Mouse (Mus musculus) midbrain, embryonic 14.5 days (tissue): Measurements from ENCODE around the gene Mob3b. TPM values are rescaled to one million over a fixed set of nuclear protein-coding genes. Genes with fewer than 3 reads are reported as not detected.

ENCODE experiments used
- ATAC-seq: fragments of 200-750 bp; cut with Nextera tagmentation; 2 replicates; pipeline ENCODE4 v1.8.0; 2017; ENCODE audit warnings: moderate number of reproducible peaks, moderate library complexity; ENCODE audit not compliant: low FRiP score, low TSS enrichment
- DNase-seq: peaks from one replicate; pipeline ENCODE4 v3.0.0-alpha.2; 2015
- H3K27ac ChIP-seq: fragments of 300-500 bp; sonication (generic); replicated peaks from 2 replicates; pipeline ENCODE4 v1.5.1; 2014; ENCODE audit warnings: mild to moderate bottlenecking, low read depth, low read length, moderate library complexity
- H3K27me3 ChIP-seq: fragments of 300-500 bp; sonication (generic); 2 replicates; pipeline ENCODE4 v1.6.1; 2014; ENCODE audit warnings: low read length, control low read depth, mixed read lengths; ENCODE audit not compliant: control insufficient read depth, insufficient read depth
- H3K36me3 ChIP-seq: fragments of 300-500 bp; sonication (generic); 2 replicates; pipeline ENCODE4 v1.6.1; 2014; ENCODE audit warnings: low read length, control low read depth; ENCODE audit not compliant: control insufficient read depth, insufficient read depth
- H3K4me1 ChIP-seq: fragments of 300-500 bp; sonication (generic); 2 replicates; pipeline ENCODE4 v1.6.1; 2014; ENCODE audit warnings: mild to moderate bottlenecking, antibody characterized with exemption, low read length, control low read depth; ENCODE audit not compliant: control insufficient read depth, insufficient read depth
- H3K4me2 ChIP-seq: fragments of 300-500 bp; sonication (generic); 2 replicates; pipeline ENCODE4 v1.6.1; 2014; ENCODE audit warnings: mild to moderate bottlenecking, low read length, moderate library complexity
- H3K4me3 ChIP-seq: fragments of 300-500 bp; sonication (generic); replicated peaks from 2 replicates; pipeline ENCODE4 v1.5.1; 2014; ENCODE audit warnings: low read depth, low read length
- H3K9ac ChIP-seq: fragments of 300-500 bp; sonication (generic); replicated peaks from 2 replicates; pipeline ENCODE4 v1.6.1; 2014; ENCODE audit warnings: mild to moderate bottlenecking, low read length, moderate library complexity
- H3K9me3 ChIP-seq: fragments of 300-500 bp; sonication (generic); 2 replicates; pipeline ENCODE4 v1.6.1; 2016; ENCODE audit warnings: low read length, control low read depth, mixed read lengths; ENCODE audit not compliant: control insufficient read depth
- WGBS: fragments of 180-500 bp; shearing (Covaris S2); extraction: QIAGEN DNeasy Blood & Tissue Kit; methylation state at CpG from one replicate; pipeline ENCODE4 v1.1.7; 2014; 5-methylcytosine and 5-hydroxymethylcytosine counted together
- polyA plus RNA-seq: library from polyadenylated mRNA; unstranded; fragments of >200 nt; fragmentation: Nextera tagmentation; extraction: Ambion mirVana; gene quantifications from 2 replicates; pipeline ENCODE4 v1.2.1, GENCODE M21; 2014

Mob3b gene
- polyA plus RNA-seq, 1 experiment from 2014 or later = 5.5 TPM

- peak; percentile 31 for DNase-seq
- 34% methylated on average over 9 of the region's 9 CpGs for WGBS
- no peak for ATAC-seq
- Histone ChIP-seq H3K4me2 (no peak overlapping the region), H3K4me3 (no peak overlapping the region), H3K36me3 (no peaks in the 10 kb centered on the region), H3K27me3 (no peaks in the 10 kb centered on the region), H3K9me3 (no peaks in the 10 kb centered on the region), H3K4me1 (peaks cover 36% of the 10 kb centered on the region), H3K9ac (no peak overlapping the region), H3K27ac (no peak overlapping the region)
Measured at GRCm38 (mm10) chr4:35126776-35127175, 30.5 kb downstream of the Mob3b start.

GRCm38 (mm10) chr4:35125299-35125777, 31.9 kb downstream of the Mob3b start:
- peaks cover 40% of the 10 kb centered on the region for H3K4me1 ChIP-seq
- WGBS = under 1% methylated on average over 6 of the region's 6 CpGs

DNA sequence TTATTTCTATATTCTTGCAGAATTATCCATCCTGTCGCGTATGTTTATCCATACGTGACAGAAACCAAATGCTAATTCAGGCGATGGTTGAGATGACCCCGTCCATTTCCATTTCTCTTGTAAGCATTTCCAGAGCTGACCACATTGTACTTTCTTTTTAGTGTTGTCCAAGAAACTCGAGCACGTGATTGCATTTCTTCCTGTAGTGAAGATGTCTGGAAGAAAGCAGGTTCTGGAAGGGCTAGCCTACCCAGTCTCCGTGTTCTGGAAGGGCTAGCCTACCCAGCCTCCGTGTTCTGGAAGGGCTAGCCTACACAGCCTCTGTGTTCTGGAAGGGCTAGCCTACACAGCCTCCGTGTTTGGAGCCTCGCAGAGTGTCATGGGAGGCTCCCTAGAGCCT, 33.3 kb downstream of the Mob3b start:
- peak overlapping the region; percentile 33 for H3K4me2 ChIP-seq
- 67% methylated on average over 11 of the region's 11 CpGs for WGBS
- H3K27ac ChIP-seq = no peak overlapping the region; the same call in 1 of the 2 replicates
- no peaks in the 10 kb centered on the region for H3K27me3 ChIP-seq
- peaks cover 40% of the 10 kb centered on the region for H3K4me1 ChIP-seq
- no peak overlapping the region for H3K4me3 ChIP-seq
- H3K9ac ChIP-seq = no peak overlapping the region
- no peaks in the 10 kb centered on the region for H3K36me3 ChIP-seq
- no peak for DNase-seq
- no peak for ATAC-seq
- no peaks in the 10 kb centered on the region for H3K9me3 ChIP-seq

More at GRCm38 (mm10) chr4:35125299-35125777, 31.9 kb downstream of the Mob3b start:
- Histone ChIP-seq H3K4me2 (peak overlapping the region; percentile 36), H3K27me3 (no peaks in the 10 kb centered on the region), H3K36me3 (no peaks in the 10 kb centered on the region), H3K27ac (peak overlapping the region; percentile 65), H3K4me3 (no peak overlapping the region), H3K9ac (0 out of 2 replicates have a peak overlapping the region, but pooled peaks have one; percentile 20), H3K9me3 (no peaks in the 10 kb centered on the region)
- ATAC-seq = peak; percentile 86
- peak; percentile 76 for DNase-seq

DNA sequence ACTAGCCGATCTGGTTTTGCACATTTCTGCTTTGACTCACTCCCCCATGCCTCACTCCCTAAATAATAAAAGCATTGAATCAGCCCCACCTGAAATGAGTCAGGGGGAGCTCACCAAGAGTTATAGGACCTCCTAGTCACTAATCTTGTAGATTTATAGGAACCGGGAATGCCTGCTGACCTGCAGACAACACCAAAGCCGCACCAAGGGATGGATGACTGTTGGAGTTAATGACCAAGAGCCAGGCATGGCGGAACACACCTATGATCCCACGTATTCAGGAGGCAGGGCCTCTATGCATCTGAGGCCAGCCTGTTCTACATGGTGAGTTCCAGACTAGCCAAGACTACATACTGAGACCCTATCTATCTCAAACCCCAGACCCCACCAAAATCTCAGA, 34.2 kb downstream of the Mob3b start:
- no peak for DNase-seq
- 67% methylated on average over 5 of the region's 5 CpGs for WGBS
- no peak for ATAC-seq
- Histone ChIP-seq H3K27me3 (no peaks in the 10 kb centered on the region), H3K36me3 (no peaks in the 10 kb centered on the region), H3K27ac (no peak overlapping the region), H3K9me3 (no peaks in the 10 kb centered on the region), H3K4me3 (no peak overlapping the region), H3K4me1 (peaks cover 40% of the 10 kb centered on the region), H3K9ac (no peak overlapping the region), H3K4me2 (peak overlapping the region; percentile 33; the same call in 1 of the 2 replicates)

GRCm38 (mm10) chr4:35121060-35121459, 36.2 kb downstream of the Mob3b start:
- 34% methylated on average over 12 of the region's 12 CpGs for WGBS
- no peak for ATAC-seq

DNA sequence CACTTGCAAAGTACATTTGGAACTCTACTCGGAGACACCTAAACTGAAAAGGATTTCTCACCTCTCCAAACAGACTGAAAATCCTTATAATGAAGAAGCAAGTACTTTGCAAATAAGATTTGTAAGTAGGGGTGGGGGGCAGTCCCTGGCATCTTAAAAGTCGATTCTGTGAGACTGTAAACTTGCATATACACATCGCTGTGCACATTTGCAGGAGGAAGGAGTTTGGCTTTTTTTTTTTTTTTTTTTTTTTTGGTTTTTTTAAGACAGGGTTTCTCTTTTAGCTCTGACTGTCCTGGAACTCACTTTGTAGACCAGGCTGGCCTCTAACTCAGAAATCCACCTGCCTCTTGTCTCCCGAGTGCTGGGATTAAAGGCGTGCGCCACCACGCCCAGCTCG, 36.7 kb downstream of the Mob3b start:
- no peak overlapping the region for H3K9ac ChIP-seq
- no peak for ATAC-seq
- no peak overlapping the region; the same call in 1 of the 2 replicates for H3K4me2 ChIP-seq
- no peaks in the 10 kb centered on the region for H3K27me3 ChIP-seq
- no peak overlapping the region for H3K27ac ChIP-seq
- no peaks in the 10 kb centered on the region for H3K9me3 ChIP-seq
- 70% methylated on average over 8 of the region's 8 CpGs for WGBS
- peaks cover 31% of the 10 kb centered on the region for H3K4me1 ChIP-seq
- H3K4me3 ChIP-seq = no peak overlapping the region
- no peak for DNase-seq
- no peaks in the 10 kb centered on the region for H3K36me3 ChIP-seq

More at GRCm38 (mm10) chr4:35121060-35121459, 36.2 kb downstream of the Mob3b start:
- DNase-seq = peak; percentile 60
- H3K27me3 ChIP-seq = no peaks in the 10 kb centered on the region
- H3K9ac ChIP-seq = no peak overlapping the region
- no peaks in the 10 kb centered on the region for H3K36me3 ChIP-seq
- peaks cover 36% of the 10 kb centered on the region for H3K4me1 ChIP-seq
- H3K4me3 ChIP-seq = no peak overlapping the region
- peak overlapping the region; percentile 38 for H3K4me2 ChIP-seq
- 0 out of 2 replicates have a peak overlapping the region, but pooled peaks have one; percentile 1 for H3K27ac ChIP-seq
- no peaks in the 10 kb centered on the region for H3K9me3 ChIP-seq

DNA sequence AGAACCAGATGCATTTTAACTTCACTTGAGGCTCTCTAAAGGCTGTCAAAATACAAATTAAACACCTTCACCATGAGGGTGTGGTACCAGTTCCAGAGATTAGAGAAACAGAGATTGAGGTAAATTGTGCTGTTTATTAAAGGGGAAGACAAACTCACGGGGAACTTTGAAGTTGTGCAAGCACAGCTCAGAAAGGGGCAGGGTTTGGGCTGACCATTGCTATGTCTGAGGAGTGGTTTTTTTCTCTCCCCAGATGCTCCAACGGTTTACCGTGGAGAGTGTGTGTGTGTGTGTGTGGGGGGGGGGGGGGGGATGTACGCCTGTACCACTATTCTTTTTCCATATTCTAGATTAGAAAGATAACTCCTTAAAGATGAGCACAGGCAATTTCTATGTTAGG, 37.1 kb downstream of the Mob3b start:
- ATAC-seq (no peak), DNase-seq (no peak)
- H3K4me3 ChIP-seq = no peak overlapping the region
- no peak overlapping the region for H3K4me2 ChIP-seq
- no peaks in the 10 kb centered on the region for H3K9me3 ChIP-seq
- H3K36me3 ChIP-seq = no peaks in the 10 kb centered on the region
- WGBS = 45% methylated on average over 4 of the region's 4 CpGs
- no peak overlapping the region for H3K9ac ChIP-seq
- peaks cover 27% of the 10 kb centered on the region for H3K4me1 ChIP-seq
- no peak overlapping the region for H3K27ac ChIP-seq
- H3K27me3 ChIP-seq = no peaks in the 10 kb centered on the region

- Histone ChIP-seq H3K9me3 (no peaks in the 10 kb centered on the region), H3K36me3 (no peaks in the 10 kb centered on the region), H3K4me3 (no peak overlapping the region), H3K27ac (no peak overlapping the region), H3K9ac (no peak overlapping the region), H3K4me1 (peaks cover 22% of the 10 kb centered on the region), H3K27me3 (no peaks in the 10 kb centered on the region), H3K4me2 (no peak overlapping the region)
- DNase-seq (no peak), ATAC-seq (no peak)
- WGBS = 90% methylated on average over 2 of the region's 2 CpGs
Measured at GRCm38 (mm10) chr4:35118851-35119250, 38.4 kb downstream of the Mob3b start.

- H3K4me3 ChIP-seq = no peak overlapping the region
- no peak overlapping the region for H3K9ac ChIP-seq
- no peaks in the 10 kb centered on the region for H3K36me3 ChIP-seq
- 87% methylated on average over 3 of the region's 3 CpGs for WGBS
- DNase-seq = no peak
- H3K4me2 ChIP-seq = no peak overlapping the region
- no peak overlapping the region for H3K27ac ChIP-seq
- H3K27me3 ChIP-seq = no peaks in the 10 kb centered on the region
- ATAC-seq = no peak
- H3K4me1 ChIP-seq = peaks cover 13% of the 10 kb centered on the region
- H3K9me3 ChIP-seq = no peaks in the 10 kb centered on the region
Measured at GRCm38 (mm10) chr4:35117144-35117543, 40.1 kb downstream of the Mob3b start.
